Mouse (Mus musculus) thymus, postnatal 4 days (tissue): ENCODE measurements around the gene Rere.
"Not testable (repeated sequence)": the region's sequence is repeated elsewhere in the genome, so short reads cannot be mapped to it uniquely, and the experiment has no call there.

Experiments used
- DNase-seq: peaks from one replicate; pipeline ENCODE4 v3.0.0; 2021

Rere gene

DNA sequence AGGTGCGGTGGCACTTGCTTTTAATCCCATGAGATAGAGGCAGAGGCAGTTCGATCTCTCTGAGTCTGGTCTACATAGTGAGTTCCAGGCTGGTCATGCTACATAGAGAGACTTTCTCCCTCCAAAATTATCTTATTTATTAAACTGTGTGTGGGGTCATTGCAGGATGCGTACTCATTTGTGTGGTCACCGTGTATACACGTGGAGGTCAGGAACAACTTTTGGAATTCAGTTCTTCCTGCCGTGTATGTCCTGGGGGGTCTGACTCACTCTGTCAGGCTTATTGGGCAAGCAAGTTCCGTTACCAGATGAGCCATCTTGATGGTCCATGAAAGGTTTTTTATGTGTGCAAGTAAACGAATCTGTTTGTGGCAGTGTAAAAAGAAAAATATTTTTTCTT, 5.5 kb downstream of the Rere start:
- DNase-seq: no peak

DNA sequence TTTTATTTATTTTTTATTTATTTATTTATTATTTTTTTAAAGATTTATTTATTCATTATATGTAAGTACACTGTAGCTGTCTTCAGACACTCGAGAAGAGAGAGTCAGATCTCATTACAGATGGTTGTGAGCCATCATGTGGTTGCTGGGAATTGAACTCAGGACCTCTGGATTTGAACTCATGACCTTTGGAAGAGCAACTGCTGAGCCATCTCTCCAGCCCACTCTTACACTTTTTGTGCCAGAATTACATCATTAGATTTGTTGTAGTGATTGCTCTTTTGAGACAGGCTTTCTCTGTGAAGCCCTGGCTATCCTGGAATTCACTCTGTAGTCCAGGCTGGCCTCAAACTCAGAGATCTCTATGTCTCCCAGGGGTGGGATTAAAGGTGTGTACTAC, 6.0 kb downstream of the Rere start:
- not testable (repeated sequence) for DNase-seq

DNA sequence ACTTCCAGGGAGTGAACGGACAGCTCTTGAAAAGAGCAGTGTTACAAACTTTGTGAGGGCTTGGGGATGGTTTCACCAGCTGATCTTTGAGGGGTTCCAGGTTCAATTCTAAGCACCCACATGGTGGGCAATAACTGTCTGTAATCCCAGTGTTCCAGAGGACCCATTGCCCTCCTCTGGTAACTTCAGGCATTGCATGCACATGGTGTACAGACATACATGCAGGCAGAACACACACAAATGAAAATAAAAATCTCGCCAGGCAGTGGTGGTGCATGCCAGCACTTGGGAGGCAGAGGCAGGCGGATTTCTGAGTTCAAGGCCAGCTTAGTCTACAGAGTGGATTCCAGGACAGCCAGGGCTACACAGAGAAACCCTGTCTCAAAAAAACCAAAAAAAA, 10.5 kb downstream of the Rere start:
- DNase-seq: peak; percentile 35

DNA sequence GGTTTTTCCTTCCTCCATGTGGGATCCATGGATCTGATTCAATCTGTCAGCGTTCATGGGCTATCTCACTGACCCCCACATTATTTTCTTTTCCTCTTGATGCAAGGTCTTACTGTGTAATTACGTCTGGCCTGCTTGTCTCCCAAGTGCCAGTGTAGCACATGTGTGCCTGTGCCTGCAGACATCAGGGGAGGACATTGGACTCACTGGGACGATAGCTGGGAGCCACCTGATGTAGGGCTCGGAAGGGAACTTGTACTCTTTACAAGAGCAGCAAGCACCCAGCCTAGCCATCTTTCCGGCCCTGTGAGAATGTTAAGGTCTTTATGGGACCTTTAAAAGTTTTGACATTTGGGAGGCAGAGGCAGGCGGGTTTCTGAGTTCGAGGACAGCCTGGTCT, 13.4 kb downstream of the Rere start:
- no peak for DNase-seq

DNA sequence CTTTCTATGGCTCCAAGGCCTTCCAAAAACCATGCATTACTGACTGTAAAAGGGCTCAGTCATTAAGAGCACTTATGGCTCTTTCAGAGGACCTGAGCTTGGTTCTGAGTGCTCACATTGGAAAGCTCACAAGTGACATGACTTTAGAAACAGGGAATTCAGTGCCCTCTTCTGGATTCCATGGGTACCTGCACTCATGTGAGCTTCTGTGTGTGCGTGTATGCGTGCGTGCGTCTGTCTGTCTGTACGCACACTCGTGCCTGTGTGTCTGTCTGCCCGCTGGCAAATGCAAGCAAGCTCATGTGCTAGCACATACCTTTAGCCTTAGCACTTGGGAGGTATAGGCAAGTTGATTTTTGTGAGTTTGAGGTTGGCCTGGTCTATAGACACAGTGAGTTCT, 14.5 kb downstream of the Rere start:
- no peak for DNase-seq

DNA sequence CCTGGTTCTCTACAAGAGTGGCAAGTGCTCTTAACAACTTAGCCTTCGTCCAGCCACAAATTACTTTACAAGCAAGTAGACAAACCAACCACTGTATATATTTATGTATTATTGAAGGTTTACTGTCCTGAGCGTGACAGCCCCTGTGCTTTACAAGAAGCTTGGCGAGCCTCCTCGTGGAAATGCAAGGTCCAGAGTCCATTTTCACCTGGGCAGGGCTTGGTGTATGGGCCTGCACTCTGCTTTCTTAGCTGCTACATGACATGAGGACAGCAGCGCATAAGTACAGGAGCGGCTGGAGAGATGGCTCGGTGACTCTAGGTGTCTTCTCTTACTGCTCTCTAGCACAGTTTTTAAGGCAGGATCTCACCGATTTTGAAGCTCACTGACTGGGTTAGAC, 21.3 kb downstream of the Rere start:
- DNase-seq: no peak

DNA sequence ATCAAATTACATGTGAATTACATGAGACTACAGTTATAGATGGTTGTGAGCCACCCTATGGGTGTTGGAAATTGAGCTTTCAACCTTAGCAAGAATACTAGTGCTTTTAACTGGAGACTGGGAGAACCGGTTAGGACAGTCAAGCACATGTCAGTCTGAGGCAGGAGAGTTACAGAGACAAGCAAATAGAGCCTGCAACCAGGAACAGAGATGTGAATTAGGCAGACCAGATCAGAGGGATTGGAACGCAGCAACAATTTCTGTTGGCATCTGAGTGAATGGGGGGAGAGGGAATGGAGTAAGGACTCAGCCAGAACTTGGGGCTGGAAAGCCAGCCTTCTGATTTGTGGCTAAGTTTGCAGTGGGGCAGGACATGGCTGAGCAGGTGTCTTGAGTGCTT, 25.3 kb downstream of the Rere start:
- no peak for DNase-seq

DNA sequence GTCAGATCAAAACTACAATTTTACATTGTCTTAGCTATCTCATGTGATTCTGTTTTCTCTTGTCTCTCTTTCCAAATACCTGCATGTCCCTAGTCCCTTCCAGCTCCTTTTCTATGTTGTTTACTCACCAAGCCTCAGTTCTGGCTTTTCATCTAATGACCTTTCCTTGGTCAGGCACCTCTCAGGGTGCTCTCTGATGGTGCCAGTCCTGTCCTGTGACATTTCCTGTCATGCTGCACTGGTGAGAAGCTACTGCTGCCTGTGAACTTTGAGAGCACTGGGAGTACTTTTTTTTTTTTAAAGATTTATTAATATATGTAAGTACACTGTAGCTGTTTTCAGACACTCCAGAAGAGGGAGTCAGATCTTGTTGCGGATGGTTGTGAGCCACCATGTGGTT, 25.8 kb downstream of the Rere start:
- no peak for DNase-seq

DNA sequence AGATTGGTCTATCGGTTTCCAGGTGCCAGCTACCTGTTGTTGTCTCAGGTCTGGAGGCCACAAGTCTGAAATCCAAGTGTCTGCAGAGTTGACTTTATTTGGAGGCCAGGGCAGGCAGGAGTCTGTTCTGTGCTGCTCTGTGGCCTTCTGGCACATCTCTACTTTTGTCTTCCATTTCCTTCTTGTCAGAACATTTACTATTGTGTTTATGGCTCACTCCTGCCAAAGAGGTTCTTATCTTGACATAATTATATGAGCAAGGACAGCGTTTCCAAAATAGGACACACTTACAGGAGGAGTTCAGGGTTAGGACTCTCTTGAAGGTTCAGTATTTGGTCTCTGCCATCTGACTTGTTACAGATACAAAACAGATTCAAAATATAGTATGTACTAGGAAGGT, 30.0 kb downstream of the Rere start:
- no peak for DNase-seq

DNA sequence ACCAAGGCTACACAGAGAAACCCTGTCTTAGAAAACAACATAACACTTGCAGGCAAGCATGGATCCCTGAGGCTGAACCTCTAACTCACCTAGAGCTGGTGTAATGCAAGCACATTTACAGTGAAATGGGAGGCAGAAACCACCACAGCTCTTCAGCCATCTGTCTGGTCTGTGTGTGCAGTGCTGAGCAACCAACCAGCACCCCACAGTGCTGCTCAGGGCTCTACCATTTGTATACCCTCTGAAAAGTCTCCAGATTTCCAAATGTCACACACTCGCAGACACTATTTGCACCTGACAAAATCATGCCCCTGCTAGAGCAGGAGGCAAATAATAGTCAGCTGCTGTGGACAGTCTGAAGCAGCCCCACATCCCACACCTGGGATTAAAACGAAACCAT, 31.2 kb downstream of the Rere start:
- DNase-seq: no peak

DNA sequence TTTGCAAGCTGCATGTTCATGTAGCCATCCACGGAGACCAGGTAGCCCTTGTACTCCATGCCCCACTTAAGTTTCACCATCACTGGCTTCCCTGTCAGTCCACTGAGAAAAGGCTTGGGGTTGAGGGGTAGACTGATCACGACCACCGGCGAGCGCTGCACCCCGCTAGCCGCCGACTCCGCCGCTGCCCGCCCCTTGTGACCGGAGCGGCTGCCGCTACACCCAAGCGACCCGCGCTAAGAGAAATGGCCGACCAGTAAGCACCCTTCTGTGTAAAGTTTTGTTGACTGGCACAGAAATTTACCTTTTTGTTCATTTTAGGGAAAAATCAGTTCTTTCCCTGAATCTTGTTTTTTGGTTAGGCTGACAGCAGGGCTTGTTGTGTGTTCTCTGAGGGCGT, 33.9 kb downstream of the Rere start:
- peak; percentile 29 for DNase-seq

DNA sequence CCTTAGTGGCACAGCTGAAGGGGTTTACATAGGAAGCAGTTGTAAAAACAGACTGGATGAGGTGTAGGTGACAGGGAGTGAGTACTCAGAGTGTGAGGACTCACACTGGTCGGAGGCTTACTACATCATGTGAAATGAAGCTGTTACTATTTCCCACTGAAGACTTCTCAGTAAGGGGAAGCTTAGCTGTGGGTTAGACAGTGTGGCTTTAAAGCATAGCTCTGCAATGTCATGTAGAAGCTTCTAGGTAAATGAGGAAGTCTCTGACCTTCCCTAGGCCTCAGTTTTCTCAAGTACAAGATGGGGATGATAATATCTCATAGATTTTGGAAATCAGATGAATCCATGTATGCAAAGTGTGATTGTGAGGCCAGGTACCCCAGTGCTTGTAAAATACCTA, 35.1 kb downstream of the Rere start:
- DNase-seq: no peak

DNA sequence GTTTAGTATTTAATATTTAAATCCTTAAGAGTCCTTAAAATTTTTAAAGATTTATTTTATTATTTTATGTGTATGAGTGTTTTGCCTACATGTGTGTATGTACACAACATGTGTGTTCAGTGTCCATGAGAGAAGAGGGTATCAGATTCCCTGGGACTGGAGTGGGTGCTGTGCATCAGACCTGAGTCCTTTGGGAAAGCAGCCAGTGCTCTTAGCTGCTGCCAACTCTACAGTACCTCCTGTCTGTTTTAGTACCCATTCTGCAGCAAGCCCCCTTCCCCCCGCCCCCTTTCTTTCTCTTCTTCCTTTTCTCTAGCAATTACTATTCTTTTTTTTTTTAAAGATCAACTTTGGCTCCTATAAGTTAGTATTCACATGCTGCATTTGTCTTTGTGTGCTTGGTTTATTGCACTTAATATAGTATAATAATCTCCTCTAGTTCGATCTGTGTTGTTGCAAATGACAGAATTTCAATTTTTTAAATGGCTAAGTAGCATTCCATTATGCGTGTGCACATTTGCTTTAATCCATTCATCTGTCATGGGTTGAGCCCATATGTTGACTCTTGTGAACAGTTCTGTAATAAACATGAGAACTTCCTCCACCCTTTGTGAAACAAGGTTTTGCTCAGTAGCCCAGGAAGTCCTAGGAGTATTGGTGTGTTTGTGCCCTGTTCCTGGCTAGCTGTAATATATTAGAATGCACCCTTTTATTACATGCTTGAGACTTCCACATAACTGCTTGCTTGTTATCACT, 43.8 kb downstream of the Rere start:
- DNase-seq: no peak

DNA sequence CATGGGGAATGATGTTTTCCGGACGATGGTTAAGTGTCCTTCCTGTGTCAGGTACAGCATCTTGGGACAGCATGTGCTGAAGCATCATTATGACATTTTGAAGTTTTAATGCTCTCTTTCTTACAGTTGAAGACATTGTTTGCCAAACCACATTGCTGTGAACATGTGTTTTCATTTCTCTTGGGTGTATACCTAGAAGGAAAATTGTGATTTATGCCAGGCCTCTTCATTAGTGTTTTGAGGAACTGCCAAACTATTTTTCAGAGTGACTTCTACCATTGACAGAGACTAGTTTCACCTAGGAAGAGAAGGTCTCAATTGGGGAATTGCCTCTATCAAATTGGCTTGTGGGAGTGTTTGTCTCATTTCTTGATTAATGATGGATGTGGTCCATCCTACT, 44.6 kb downstream of the Rere start:
- DNase-seq: no peak

DNA sequence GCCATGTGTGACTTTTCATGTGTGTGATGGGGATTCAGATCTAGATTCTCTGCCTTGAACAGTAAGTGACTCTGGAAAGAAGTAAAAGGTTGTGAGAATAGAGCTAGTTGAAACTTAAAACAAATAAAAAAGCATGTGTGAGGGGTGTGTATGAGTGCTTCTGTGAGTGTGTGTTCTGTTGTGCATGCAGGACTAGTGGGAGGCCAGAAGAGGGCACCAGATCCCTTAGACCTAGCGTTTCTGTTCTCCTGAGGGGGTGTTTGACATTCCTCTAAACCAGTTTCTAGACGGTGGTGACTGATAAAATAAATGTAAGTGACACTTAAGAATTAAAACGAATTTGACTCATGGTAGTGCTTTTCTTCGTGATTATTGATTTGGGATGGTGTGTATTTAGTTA, 46.0 kb downstream of the Rere start:
- DNase-seq: no peak

DNA sequence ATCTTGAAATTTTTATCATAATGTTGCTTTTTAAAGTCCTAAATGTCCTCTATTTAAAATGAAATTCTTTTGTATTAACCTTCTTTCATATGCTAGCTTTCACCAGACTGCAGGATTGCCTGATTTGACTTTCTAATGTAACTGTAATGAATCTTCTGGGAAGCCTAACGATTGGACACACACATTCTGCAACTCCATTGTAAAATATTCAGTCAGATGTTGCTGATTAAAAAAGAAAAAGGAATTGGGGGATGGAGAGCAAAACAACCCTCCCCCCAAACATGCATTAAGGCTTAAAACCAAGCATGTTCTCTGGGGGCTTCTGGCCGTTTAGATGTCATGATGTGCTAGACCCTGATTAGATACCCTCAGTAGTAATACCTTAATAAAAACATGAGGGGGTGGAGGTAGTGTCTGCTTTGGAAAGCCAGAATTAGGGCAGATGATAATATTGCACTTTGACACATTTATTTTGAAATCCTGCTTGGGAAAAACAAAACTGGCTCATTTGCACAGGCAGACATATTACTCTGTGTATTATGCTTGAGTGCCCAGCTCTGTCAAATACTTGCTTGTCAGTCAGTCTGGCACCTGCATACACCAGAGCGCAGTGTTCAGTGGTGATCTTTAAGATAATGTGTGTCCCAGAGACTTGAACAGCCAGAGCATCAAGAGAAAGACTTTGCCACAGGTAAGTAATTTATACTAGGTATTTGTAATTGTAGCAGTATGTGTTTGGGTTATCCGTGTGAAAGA, 52.7 kb downstream of the Rere start:
- DNase-seq: no peak

DNA sequence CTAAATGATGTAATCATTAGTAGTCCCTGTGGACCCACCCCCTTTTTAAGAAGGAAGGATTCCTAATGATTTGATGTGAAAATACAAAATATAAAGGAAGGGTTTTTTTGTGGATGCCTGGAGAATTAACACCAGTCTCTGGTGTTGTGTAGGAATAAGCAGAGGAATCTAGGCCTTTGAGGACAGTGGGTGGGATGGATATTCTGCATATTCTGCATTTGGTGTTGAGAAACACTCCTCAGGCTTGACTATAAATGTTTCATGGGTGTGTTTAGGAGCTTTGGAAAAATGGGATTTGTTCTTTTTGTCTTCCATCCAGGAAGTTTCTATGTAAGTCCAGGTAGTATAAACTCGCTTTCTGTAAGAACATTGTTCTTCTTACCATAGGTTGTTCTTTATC, 55.8 kb downstream of the Rere start:
- no peak for DNase-seq

DNA sequence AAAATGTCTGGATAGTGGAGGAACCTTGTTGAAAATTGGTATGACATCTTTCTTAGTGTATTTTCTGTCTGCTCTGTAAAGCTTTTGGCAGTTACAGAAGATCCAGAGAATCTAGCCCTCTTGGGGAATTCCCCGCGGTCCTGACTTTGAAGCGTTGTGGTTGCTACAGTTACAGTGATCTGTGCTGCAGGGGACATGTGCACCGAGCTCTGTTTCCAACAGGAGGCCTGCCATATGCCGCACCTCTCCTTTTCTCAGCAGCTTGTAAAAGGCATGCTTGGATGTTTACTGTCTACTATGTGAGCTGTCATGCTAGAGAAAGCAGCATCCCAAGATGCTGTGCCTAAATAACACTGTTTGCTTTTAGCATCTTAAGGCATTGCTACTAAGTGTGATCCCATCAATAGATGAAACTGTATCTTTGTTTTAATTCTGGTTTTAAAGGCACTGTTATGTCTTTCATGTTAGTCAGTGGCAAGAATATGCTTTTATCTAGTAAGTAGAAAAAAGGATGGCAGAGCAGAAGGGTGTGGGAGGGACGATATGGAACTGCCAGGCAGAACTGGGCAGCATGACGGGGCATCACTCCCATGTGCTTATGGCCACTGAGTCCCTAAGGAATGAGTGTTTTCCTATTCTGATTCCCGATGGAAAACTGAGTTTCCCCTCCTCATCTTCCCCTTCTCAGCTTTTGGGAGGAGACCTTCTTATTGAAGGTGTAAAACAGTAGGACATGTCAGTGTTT, 57.6 kb downstream of the Rere start:
- DNase-seq: peak; percentile 54

DNA sequence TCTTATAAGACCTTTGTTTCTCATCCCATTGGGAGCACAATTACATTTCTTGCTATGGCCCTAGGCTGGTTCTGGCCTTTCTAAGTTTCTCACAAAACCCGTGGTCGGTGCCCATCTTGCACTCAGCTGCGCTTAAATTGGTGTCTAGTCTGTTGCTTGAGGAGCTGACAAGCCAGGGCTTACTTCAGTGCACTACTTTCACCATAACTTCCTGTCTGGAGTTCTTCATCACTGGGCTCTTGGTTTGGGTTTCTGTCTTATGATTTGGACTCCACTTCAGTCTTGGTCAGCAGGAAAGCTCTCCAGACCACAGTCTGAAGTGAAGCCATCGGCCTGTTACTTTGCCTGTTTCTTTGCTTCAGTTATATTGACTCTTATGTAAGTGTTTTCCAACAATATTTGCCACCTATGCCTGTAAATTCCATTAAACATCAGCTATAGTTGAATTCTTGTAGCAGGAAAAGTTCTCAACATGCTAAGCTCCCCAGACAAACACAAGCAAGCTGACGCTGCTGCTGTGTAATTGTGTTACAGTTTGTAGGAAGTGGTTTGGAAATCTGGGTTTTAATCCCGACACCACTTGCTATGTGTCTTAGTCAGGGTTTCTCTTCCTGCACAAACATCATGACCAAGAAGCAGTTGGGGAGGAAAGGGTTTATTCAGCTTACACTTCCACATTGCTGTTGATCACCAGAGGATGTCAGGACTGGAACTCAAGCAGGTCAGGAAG, 59.5 kb downstream of the Rere start:
- no peak for DNase-seq

DNA sequence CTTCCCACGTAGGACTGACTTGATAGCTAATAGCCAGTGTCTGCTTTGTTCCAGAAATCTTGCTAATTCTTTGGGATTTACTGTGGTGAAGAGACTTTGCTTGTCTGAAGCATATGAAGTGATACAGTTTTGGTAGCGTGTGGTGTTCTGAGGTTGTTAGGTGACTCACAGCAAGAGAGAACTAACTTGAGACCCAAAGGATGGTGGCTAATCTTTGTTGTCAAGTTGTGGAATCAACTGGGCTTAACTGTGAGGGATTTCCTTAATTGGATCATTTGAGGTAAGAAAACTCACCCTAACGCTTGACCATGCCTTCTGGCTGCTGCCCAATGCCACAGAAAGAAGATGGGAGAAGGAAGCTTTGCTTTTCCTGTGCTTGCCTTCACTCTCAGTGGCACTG, 63.1 kb downstream of the Rere start:
- DNase-seq: no peak

DNA sequence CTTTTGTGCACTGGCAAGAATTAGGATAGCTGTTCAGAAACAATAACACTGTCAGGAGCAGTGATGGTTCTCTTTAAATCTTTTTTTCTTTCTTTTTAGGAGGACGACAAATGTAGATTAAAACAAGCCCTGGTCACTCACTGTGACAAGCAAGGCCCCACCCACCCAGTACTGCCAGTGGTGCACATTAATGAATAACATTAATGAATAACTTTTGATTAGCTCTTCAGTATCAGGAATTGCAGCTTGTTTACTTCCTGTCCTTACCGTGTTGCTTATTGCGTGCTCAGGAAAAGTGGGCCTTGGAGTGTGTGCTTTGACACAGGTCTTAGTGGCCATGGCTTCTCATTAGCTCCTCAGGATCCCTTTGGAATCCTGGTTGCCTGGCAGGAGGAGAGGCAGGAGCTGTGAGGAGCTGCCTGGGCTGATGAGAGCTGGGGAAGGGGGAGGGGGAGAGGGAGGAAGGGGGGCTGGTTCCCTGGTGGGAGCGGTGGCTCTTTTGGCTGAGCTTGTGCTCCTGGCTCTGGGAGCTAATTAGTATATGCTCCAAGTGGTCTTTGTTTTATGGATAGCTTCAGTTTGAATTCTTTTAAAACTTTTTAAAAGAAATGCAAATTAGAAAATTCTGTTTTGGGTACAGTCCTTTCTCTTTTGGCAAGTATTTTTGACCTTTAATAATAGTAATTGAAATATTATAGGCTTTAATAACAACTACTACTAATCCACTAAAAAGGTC, 65.4 kb downstream of the Rere start:
- no peak for DNase-seq

DNA sequence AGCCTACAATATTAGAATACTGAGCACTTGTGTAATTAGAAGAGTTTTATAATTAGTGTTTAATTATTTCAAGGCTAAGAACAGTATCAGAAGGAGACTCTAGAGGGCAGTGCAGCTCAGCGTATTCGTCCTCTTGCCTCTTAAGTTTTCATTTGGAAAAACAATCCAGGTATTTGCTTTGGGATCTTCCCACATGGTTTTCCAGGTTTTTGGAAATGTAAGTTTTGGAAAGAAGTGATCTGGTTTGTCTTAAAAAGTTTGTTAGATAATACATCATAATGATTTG, 65.9 kb downstream of the Rere start:
- DNase-seq: no peak

DNA sequence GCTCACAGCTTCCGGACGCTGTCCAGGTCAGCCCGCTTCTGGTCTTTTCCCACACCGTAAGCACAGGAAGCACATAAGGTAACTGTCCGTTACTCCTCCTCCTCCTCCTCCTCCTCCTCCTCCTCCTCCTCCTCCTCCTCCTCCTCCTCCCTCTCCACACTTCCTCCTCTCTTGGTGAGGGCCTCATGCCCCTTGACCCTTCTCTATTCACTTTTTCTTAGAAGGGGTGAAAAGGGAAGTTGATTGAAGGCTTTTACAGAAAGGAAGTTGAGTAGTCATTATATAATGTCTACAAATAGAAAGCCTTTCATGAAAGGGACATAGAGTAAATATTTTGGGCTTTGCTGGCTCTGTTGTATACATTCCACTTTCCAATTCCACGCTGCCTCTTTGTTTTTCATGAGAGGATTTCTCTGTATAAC, 68.2 kb downstream of the Rere start:
- no peak for DNase-seq
